Mouse (Mus musculus): ENCODE data around the gene Ntrk3.

Ntrk3 gene

DNA sequence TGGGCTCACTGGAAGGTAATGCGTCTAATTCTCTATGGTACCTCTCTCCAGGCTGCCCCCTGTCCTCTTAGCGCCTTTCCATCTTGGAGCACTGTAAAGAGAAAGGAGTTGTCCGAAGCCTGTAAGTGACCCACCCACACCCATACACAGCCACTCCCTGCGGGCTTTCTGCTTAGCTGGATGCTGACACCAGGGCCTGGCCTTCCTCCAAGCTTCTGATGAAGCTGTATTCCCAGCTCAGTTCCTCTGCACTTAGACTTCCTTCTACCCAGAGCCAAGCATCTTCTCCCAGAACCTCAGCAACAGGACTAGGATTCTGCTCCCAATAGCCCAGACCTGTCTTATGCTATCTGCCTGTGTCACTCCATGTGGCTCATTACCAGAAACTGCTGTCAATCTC is 114.1 kb downstream of the Ntrk3 start:
- no peak for DNase-seq (ENCODE audit: low spot score)

DNA sequence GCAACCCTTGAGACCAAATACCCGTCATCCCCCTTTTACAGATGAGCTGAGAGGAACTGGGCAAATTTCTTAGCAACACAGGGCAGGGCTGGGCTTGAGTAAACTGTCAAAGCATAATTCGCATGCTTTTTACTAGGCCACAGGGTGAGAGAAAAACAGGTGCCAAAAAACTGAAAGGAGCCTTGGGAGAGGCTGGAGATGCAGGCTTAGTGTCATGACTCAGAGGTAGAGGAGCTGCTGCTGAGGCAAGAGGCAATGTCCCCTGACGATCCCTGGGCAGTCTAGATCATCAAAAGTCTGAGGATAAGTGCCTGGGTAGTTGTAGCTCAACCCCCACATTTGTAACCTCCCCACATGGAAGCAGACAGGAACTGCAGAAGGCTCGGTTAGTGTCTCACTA is 116.7 kb downstream of the Ntrk3 start:
- DNase-seq (ENCODE audit: low spot score): no peak

DNA sequence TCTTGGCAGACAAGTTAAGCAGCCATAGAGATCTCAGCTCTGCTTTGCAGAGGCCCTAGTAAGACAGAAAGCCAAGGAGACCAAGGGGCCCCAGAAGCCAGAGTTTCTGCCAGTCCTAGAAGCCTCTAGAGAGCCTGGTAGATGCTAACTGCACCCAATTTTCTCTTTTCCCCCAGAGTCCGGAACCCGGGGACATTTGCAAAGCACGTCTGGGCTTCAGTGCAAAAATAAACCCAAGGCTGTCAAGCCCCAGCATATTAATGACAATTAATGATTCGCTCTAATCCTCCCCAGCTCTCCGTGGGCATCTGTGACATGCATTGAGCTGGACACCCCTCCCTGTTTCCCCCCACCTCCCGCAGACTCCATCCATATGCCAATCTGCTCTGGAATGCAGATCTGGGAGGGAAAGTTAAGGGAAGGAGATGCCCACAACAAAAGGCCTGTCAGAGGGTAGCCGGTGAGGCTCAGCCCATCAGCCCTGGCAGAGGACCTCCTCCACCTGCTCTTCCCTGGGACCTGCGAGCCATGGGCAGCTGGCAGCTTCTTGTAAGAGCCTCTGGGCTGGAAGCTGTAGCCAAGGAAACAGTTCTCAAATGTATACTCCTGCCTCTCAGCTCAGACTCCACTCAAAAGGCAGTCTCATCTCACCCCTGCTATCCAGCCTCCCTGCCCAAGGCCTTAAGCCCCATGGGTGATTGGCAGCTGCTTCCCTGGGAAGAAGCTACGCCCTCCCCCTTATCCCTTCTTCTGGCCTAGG is 117.8 kb downstream of the Ntrk3 start:
- DNase-seq (ENCODE audit: low spot score): no peak

DNA sequence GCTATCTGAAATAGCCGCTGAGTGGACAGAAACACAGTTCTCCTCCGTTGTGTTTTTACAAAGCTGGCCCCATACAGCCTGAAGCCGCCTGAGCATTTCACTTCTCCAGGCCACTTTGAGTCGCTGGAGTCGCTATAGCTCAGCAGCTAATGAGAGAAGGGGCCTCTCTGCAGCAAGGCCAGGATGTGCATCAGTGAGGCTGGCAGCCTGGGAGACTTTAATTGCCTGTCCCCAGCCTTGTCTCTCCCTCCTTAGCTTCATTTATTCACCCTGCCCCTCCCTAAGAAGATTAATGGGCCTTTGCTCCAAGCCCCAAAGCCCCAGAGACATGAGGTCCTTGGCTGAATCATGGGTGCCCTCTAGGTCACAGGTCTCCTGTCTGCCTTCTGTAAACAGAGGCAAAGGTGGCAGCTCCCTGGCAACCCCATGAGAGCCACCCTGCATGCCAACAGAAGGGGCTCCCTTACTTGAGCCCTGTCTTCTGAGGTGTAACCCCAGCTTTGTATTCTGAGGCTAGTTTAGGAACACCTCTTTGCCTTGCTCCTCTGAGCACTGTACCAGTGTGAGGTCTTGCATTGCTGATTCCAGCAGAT is 132.2 kb downstream of the Ntrk3 start:
- no peak for DNase-seq (ENCODE audit: low spot score)

DNA sequence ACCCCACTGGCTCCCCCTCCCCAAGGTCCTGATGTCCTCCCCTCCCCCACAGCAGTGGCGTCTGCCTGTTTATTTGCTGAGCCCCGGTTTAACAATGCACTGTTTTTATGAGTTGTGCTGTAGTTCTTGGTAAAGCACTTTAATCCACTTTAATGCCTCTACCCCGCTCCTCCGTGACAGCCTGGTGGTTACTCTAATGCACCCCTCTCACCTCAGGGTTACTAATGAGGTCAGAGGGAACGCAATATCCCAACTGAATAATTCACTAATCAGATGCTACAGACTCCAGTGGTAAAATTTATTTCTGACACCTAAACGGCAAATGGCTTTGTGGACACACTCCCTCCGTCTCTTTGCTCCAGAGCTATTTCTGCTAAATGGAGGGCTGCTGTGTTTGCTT is 133.9 kb downstream of the Ntrk3 start:
- no peak for DNase-seq (ENCODE audit: low spot score)

DNA sequence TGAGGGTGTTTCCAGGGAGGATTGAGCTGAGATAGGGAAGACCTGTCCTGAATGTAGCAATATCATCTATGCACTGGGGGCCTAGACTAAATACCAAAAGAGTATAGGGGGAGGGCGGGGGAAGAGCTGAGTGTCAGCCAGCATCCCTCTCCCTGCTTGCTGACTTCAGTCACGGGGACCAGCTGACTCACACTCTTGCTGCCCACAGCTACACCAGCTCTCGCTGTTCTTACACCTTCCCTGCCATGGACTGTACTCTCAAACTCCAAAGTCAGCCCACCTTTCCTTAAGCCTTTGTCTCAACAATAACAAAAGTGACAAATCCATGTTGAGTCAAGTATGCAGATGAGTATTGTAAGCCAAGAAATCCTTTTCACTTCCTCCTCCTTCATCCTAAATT is 136.0 kb downstream of the Ntrk3 start:
- DNase-seq (ENCODE audit: low spot score): no peak

DNA sequence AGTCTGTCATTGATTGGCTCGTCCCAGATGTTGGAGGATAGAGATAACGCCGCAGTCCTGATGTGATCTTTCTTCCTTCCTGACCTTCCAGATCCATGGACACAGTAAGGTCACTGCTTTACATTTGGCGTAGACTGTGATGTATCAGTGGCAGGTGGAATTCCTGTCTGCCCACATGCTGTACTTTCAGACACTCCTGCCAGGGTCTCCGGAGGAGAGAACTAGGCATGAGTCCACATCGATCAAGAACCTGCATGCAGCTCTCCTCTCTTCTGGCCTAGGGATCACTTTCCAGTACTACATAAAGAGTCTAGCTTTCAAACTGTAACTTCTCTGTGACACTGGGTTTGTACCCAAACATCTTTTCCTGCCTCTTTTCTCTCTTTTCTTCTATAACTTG is 136.9 kb downstream of the Ntrk3 start:
- DNase-seq (ENCODE audit: low spot score): no peak

DNA sequence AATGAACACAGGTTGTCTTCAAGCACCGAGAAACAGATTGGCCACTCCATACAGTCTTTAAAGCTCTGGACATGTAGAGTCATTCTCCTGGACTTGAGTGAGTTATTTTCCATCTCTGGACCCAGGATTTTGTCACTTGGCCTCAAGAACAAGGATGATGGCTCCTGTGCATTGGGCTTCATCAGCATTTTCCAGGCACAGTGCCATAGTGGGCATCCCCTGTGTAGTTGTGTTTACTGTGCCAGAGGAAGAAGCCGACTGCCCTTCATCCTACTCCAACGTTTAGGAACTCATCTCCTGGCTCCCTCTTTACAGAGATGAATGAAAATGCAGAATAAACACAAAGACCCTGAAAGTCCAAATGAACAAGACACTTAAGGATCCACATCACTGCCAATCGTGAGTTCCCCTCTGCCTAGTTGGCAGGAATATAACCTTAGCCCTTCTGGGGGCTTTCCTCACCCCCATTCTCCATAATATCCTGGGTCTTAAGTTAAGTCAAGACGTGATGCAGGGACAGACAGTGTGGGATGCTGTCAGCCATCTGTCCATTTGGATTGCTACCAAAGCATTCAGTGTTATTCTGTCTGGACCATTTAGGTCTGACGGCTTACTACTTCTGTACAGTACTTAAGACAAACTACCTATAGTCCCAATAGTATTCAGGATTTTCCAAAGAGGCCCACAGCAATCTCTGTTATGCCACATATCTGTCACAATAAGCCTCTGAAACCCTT is 137.7 kb downstream of the Ntrk3 start:
- DNase-seq (ENCODE audit: low spot score): no peak

DNA sequence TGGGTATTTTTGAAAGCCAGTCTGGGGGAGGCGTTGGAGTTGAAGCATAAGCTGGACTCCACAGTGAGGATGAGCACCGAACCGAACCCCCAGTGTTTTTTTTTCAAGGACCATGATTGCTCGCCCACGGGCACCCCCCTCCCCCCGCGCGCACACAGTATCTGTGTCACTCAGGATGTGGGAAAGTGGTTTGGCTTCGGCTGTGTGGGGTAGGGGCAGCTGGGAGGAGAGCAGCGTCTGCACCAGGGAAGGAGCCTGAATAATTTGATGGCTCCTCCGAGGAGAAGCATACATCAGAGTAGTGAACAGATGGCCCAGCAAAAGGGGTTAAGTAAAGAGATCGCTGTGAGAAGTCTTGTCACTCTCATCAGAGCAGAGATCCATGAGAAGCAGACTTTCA is 139.7 kb downstream of the Ntrk3 start:
- DNase-seq (ENCODE audit: low spot score): peak; percentile 23

DNA sequence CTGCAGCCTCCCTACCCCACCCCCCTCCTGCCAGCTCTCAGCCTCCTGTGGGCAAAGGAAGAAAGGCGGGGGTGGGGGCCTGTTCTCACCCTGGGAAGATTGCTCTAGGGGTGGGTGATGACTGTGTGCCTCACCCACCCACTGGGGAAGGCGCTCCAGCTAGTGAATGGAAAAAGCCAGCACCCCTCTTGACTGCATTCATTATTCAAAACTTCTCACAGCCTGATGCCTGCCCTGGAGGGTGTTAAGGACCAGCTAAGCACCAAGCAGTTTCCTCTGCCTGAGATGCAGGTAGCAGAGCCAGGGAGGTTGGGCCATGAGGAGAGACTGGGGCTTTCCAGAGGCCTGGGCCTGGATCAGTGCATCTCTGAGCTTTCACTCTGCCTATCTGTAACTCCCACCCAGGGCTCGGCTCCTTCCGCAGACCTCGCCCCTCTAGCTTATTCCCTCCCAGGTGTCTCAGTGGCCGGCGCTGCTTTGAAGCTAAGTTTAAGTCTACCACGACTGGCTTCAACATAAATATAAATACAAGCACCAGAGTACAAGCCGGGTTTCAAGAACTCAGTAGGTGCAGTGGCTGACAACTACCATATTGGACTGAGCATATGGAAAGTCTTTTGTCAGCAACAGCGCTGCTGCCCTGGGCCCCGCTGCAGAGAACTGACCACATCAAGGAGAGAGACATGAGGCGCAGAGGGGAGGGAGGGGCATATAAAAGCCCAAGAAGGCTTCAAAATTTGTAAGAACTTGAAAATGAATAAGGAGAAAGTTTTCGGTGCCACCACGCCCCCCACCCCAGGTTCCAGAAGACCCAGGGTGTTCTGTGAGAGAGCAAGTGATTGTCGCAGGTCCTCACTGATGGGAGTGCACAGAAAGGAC is 140.3 kb downstream of the Ntrk3 start:
- peak; percentile 49 for DNase-seq (ENCODE audit: low spot score)

DNA sequence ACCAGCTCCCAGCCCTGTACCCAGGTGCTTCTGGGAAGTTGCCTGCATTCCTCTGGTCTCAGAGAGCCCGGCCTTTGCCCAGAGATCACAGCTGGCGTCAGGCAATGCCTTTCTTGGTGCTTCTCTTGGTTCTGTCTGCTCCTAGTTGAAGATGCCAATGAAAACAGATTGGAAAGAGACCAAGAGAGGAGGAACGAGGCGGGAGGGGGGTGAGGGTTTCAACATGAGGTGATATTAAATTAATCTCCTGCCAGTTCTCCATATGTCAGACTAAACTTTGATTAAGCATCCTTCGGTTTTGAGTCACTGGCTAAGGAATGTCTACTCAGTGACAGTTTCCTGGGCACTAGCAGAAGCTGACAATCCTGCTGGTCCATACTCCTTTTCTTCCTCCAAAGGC is 141.3 kb downstream of the Ntrk3 start:
- no peak for DNase-seq (ENCODE audit: low spot score)

DNA sequence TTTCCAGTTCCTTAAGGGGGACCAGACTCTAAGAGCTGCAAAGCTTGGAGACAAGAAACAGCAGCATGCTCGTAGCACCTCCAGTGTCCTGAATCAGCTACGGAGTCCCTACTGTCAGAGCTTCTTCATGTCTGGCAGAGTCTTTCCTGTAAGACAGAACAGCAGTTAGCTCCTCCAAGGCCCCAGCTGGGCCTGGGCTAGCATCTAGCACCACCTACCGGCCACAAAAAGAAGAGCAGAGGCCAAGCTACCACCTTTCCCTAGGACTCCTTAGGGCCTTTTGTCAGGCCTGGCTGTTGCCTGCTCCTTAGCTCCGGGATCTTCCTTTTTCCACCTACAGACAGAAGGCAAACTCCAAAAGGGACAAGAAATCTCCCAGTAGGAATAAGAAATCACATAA is 141.9 kb downstream of the Ntrk3 start:
- peak; percentile 60 for DNase-seq (ENCODE audit: low spot score)

DNA sequence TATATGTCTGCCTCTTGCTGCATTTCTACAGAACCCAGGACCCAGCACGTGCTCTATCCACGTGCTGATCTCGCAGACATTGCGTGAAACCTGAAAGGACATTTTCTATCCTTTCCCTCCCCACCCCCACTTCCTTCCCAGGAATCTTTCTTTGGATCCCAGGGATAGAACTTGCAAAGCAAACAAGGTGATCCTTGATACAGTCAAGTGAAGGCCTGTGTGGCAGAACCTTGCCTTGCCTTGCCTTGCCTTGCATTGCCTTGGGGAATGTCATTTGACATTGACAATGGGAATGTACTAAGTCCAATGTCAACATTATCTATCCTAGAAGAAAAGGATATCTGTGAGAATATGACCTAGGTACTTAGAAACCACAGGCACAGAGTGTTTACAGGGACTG is 144.9 kb downstream of the Ntrk3 start:
- no peak for DNase-seq (ENCODE audit: low spot score)

DNA sequence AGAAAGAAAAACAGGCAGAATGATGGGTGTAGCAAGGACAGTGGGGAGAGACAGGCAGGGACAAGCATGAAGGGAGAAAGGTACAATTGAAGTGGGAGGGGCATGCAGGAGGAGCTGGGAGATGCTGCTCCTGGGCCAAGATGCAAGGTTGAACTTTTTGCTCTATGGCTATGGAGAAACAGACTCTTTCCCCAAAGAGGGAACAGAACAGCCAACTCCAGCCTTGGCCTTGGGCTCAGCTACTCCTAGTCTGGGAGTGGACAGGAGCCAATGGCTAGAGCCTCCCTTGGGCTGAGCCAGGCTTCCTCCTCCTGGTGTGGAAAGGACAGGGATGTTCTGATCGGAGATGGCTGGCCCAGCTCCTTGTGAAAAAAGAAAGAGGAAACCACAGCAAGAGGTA is 145.6 kb downstream of the Ntrk3 start:
- no peak for DNase-seq (ENCODE audit: low spot score)

DNA sequence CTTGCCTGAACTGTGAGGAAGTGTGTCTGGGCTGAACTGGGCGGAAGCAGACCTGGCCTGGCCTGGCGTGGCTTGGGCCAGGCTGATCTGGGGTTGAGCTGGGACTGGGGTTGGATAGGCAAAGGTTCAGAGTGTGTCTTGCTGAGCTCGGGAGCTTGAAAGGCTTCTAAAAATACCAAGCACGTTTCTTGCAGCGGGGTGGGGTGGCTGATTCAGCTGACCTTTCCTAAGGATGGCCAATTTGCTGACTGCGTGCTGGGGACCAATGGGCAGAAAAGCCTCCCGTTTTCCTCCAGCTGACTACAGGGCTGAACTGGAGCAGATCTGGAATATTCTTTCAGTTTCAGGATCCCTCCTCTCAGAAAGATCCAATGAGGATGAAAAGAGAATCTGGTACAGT is 148.0 kb downstream of the Ntrk3 start:
- DNase-seq (ENCODE audit: low spot score): no peak

DNA sequence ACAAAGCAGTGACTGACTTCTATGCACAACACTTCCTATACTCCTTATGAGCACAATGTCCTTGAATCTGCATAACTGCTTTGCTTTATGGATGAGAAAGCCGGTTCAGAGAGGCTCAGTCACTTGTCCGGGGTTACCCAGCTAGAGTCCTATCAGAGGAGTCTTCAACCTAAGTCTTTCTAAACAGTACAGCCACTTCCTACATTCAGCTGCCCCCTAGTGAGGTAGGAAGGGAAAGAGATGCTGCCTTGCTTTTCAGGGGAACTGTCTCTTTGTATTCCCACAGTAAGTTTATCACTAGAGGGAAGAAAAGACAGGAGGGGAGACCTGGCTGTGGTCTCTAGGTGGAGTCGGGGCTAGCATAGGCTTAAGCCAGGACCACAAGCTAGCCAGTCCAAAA is 151.0 kb downstream of the Ntrk3 start:
- DNase-seq (ENCODE audit: low spot score): no peak

DNA sequence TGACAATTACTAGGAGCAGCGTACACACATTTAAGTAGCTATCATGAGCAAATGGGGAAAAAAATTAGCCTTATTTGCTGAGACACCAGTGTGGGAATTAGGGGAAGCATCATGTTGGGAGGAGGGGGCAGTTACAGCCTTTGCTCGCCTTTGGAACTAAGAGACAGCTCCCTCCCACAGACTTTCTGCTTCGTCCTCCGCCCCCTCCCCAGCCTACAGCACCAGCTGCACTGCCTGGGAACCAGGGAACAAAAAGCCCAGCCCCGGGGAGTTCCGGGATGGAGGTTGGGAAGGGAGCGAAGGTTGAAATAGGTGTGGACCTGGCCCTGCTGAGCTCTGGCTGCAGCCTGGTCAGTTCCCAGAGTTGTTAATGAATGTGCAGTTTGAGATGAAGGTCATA is 151.9 kb downstream of the Ntrk3 start:
- DNase-seq (ENCODE audit: low spot score): no peak

DNA sequence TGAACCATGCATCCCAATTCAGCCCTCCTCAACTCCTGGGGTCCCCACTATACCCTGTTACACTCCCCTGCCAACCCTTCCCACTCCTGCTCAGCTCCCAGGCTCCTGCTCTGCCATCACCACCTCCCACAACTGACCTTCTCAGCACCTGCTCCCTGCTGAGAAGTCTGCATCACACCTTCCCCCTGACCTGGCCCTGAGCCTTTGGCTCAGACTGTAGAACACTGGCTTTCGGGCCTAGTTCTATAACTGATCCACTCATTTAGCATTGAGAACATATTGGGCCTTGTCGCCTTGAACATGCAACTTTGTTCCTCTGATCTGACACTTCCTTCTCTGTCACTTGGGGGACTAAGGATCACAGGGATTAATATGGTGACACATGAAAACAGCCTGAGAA is 152.9 kb downstream of the Ntrk3 start:
- no peak for DNase-seq (ENCODE audit: low spot score)

DNA sequence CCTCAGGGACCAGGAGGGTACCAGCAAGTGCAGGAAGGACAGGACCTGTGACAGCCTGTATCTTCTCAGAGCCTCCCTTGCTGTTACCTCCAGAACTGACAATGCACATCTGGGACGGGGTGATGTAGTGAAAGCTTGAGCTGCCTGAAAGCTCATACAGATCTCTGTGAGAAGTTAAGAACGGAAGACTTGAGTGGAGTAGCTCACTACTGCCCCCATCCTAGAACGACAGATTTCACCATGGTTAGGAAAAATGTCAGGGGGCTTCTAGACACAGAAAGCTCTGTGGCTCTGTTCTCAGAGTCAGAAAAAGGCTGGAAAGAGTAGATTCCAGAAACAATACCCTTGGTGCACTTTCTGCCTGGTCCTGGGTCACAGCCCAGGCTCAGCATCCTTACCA is 153.3 kb downstream of the Ntrk3 start:
- no peak for DNase-seq (ENCODE audit: low spot score)

DNA sequence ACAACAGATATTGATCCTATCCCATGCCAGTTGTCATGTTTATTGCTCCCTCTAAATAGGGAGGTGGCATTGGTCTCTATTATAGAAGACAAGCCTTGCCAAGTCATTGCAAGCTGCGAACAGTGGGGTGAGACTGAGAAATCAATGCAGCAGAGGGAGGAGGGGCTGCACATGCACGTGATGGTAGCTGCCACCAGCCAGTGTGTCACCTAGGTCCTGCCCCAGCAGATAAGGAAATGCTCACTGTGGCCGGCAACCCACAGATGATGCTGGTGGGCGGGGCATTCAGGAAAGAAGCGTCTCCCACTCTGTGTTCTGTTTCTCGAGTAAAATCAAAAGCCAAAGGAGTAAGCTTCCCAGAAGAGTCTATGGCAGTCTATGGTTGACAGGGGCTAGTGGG is 154.1 kb downstream of the Ntrk3 start:
- DNase-seq (ENCODE audit: low spot score): no peak

DNA sequence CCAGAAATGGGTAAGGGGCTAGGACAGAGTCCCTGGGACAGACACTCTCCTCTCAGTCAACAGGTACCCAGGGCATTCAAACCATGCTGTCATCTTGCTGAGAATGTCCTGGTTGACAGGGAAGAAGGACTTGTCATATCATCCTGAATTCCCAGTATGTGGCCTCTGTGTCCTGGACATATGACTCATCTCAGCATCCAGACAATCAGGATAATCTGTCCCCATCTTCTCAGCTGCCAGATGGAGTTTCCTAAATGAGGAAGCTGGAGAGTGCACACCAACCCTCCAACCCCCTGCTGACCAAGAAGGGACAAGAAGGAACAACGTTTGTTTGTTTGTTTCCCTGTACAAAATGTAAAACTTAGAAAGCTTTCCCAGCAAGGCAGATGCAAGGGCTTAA is 156.5 kb downstream of the Ntrk3 start:
- no peak for DNase-seq (ENCODE audit: low spot score)

DNA sequence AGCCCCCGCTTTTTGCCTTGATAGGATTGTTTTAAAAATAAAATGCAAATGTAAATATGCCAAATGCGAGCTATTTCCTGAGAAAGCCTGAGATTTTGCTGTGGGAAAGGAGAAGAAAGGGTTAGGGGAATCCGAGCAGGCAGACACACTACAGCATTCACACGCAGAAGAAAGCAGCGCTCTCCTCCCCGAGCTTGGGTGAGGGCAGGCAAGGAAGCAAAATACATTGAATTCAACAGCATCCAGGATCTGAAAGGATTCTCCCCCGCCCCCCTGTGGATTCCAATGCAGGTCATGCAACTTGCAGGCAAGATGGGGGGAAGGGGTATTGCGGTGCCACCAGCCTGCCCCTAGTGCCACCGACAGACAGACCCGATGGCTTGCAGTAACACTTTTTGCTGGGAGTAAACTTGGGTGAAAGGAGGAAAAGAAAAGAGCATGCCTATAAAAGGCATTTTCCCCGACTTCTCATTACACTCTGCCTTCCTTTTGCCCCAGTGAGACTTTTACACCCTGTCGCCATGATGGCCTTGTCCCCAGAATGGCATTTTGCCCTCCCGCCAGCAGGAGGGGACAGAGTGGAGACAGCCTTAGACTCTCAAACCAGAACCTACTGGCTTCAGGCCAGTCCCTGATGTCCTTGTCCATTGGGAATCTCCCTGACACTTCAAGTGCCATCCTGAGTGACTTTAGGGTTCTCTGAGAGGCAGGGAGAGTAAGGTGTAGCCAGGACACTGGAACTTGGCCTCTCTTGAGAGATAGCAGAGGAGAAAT is 158.2 kb downstream of the Ntrk3 start:
- DNase-seq (ENCODE audit: low spot score): peak; percentile 24

Data from T-cell, adult 2 months (primary cell).